Mouse (Mus musculus) stomach, embryonic 14.5 days (tissue): Measurements from ENCODE around the gene Aida. TPM values are rescaled to one million over a fixed set of nuclear protein-coding genes. Genes with fewer than 3 reads are reported as not detected.
"Not testable (repeated sequence)": the region's sequence is repeated elsewhere in the genome, so short reads cannot be mapped to it uniquely, and the experiment has no call there.

Experiments
- ATAC-seq: fragments of 200-750 bp; cut with Nextera tagmentation; 2 replicates; pipeline ENCODE4 v1.8.0; 2017; ENCODE audit warnings: low read depth, moderate TSS enrichment; ENCODE audit not compliant: insufficient number of reproducible peaks, insufficient read depth, low FRiP score
- H3K27ac ChIP-seq: fragments of 300-500 bp; sonication (generic); 2 replicates; pipeline ENCODE4 v1.5.1; 2014; ENCODE audit warnings: mild to moderate bottlenecking, low read length, moderate library complexity, mixed read lengths
- H3K27me3 ChIP-seq: fragments of 300-500 bp; sonication (generic); 2 replicates; pipeline ENCODE4 v1.6.1; 2014; ENCODE audit warnings: low read length, control low read depth, mixed read lengths; ENCODE audit not compliant: control insufficient read depth, insufficient read depth
- H3K36me3 ChIP-seq: fragments of 300-500 bp; sonication (generic); 2 replicates; pipeline ENCODE4 v1.6.1; 2014; ENCODE audit warnings: mild to moderate bottlenecking, control low read depth, low read length, moderate library complexity, mixed read lengths; ENCODE audit not compliant: control insufficient read depth, insufficient read depth
- H3K4me1 ChIP-seq: fragments of 300-500 bp; sonication (generic); 2 replicates; pipeline ENCODE4 v1.6.1; 2014; ENCODE audit warnings: low read length, control low read depth, mixed read lengths; ENCODE audit not compliant: control insufficient read depth, insufficient read depth
- H3K4me2 ChIP-seq: fragments of 300-500 bp; sonication (generic); replicated peaks from 2 replicates; pipeline ENCODE4 v1.6.1; 2014; ENCODE audit warnings: low read depth, low read length, control low read depth
- H3K4me3 ChIP-seq: fragments of 300-500 bp; sonication (generic); 2 replicates; pipeline ENCODE4 v1.5.1; 2014; ENCODE audit warnings: low read depth, low read length, control low read depth
- H3K9ac ChIP-seq: fragments of 300-500 bp; sonication (generic); replicated peaks from 2 replicates; pipeline ENCODE4 v1.6.1; 2014; ENCODE audit warnings: low read depth, mild to moderate bottlenecking, control low read depth, low read length, moderate library complexity, mixed read lengths
- H3K9me3 ChIP-seq: fragments of 300-500 bp; sonication (generic); 2 replicates; pipeline ENCODE4 v1.6.1; 2016; ENCODE audit warnings: low read depth, low read length, control low read depth; ENCODE audit not compliant: control insufficient read depth
- WGBS: fragments of 180-500 bp; shearing (Covaris S2); extraction: QIAGEN DNeasy Blood & Tissue Kit; methylation state at CpG from one replicate; pipeline ENCODE4 v1.1.7; 2014; 5-methylcytosine and 5-hydroxymethylcytosine counted together
- polyA plus RNA-seq: library from polyadenylated mRNA; unstranded; fragments of >200 nt; fragmentation: Nextera tagmentation; extraction: Ambion mirVana; gene quantifications from 2 replicates; pipeline ENCODE4 v1.2.1, GENCODE M21; 2014

The Aida gene
- polyA plus RNA-seq, 1 experiment from 2014 or later = 28.3 TPM

DNA sequence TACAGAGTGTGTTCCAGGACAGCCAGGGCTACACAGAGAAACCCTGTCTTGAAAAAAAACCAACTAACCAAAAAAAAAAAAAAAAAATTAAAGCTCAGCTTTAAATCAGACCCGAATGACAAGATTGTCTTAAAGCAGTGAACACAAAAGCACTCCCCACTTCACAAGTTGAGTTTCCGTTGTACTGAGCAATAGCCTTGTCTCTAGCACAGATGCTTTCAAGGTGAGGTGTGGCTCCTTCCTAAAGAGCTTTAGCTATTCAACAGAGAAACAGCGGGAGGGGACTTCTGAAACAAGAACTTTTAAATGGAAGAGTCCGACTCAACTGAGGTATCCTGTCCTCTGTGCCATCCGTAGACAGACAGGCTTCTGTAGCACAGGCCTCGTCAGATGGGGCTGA lies 28.0 kb downstream of the Aida start:
- no peak overlapping the region for H3K4me2 ChIP-seq
- H3K4me1 ChIP-seq = no peaks in the 10 kb centered on the region
- 94% methylated on average over 6 of the region's 6 CpGs for WGBS
- H3K36me3 ChIP-seq = peaks cover 58% of the 10 kb centered on the region
- no peaks in the 10 kb centered on the region for H3K27me3 ChIP-seq
- H3K4me3 ChIP-seq = no peak overlapping the region
- no peak for ATAC-seq
- no peak overlapping the region for H3K9ac ChIP-seq
- no peaks in the 10 kb centered on the region for H3K9me3 ChIP-seq
- no peak overlapping the region for H3K27ac ChIP-seq

DNA sequence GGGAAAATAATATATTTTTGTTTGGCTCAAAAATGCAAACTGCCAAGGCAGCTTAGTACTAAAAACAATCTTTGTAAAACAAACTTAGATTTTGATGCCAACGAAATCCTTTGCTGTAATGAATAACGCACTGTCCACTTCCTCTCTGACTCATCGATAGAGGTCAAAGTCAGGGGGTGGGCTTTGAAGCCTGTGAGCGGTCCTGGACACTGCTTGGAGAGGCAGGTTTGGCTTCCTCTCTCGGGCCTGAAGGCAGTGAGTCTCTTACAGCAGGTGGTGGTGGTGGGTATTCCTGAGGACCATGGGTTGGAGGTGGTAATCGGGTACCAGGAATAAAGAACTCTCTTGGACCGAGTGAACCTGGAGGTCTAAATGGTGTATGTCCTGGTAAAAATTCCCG lies 30.8 kb downstream of the Aida start:
- no peaks in the 10 kb centered on the region for H3K27me3 ChIP-seq
- no peak overlapping the region for H3K9ac ChIP-seq
- H3K9me3 ChIP-seq = no peaks in the 10 kb centered on the region
- no peak overlapping the region for H3K27ac ChIP-seq
- H3K36me3 ChIP-seq = peaks cover 66% of the 10 kb centered on the region
- no peak overlapping the region for H3K4me3 ChIP-seq
- ATAC-seq = no peak
- no peaks in the 10 kb centered on the region for H3K4me1 ChIP-seq
- WGBS = 92% methylated on average over 8 of the region's 8 CpGs
- H3K4me2 ChIP-seq = no peak overlapping the region

- H3K4me1 ChIP-seq = not testable (repeated sequence)
- 91% methylated on average over 1 of the region's 1 CpGs for WGBS
Measured at GRCm38 (mm10) chr1:183342902-183343301, 46.5 kb downstream of the Aida start.

DNA sequence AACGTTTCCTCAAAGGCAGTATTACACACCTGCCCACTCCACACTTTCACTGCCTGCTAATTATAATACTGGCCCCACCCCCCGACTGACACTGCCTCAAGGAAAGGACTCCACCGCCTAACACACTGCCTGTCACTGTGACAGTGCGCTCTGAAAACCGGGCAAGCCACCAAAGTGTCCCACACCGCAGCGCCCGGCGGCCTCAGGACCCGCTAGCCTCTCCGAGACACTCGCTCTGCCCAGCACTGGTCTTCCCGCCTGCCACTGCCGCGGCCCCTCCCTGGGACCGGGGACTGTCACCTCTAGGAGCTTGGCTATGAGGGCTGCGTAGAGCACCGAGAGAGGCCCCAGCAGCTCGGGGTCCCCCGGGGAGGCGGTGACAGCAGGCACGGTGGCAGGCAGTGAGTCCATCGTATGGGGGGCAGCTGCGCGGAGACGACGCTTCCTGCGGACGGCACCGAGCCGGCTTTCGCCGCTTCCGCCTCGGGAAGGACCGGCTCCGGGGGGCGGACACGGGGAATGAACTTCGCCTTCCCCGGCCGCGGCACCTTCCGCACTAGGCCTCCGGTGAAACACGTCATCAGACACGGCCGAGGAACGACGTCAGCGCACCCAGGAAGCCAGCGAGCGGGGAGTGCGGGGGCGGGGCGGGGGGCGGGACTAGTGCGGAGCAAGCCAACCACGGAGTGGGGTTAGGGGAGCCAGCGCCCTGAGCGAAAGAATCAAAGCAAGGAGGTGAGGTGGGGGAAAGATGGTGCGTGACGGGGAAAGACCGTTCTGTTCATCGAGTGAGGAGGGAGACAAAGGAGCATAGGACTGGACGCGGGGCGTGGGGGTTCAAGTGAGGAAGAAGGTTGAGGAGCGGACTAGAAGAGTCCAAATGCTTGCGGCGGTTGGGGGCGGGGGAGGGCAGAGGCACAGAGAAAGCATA lies 48.8 kb downstream of the Aida start:
- Histone ChIP-seq H3K27me3 (no peaks in the 10 kb centered on the region), H3K4me1 (peaks cover 10% of the 10 kb centered on the region; the same call in 1 of the 2 replicates), H3K36me3 (peaks cover 16% of the 10 kb centered on the region), H3K9ac (peak overlapping the region; percentile 67), H3K27ac (peak overlapping the region; percentile 77), H3K9me3 (no peaks in the 10 kb centered on the region), H3K4me2 (peak overlapping the region; percentile 91), H3K4me3 (peak overlapping the region; percentile 63)
- ATAC-seq = peak; percentile 95
- WGBS = under 1% methylated on average over 72 of the region's 72 CpGs

More at GRCm38 (mm10) chr1:183342902-183343301, 46.5 kb downstream of the Aida start:
- peaks cover 26% of the 10 kb centered on the region for H3K36me3 ChIP-seq
- not testable (repeated sequence) for H3K27ac ChIP-seq, H3K4me3 ChIP-seq, H3K9ac ChIP-seq, H3K4me2 ChIP-seq, ATAC-seq, H3K27me3 ChIP-seq, H3K9me3 ChIP-seq

DNA sequence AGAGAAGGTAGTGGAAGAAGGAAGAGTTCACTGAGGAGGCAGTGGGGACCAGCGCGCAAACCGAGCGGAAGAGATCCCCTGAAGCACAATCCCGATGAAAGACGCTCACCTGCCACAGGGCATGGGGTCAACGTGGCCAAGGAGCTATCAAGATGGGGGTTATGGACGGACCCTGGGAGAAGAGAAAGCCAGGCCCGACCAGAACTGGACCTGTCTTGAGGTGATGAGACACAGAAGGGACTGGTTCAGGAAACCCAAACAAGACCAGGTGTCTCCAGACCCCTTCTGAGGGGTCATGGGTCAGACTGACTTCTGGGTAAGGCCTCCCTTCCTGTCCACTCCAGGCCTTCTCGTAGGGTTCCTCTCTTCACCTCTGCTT lies 49.4 kb downstream of the Aida start:
- Histone ChIP-seq H3K36me3 (peaks cover 19% of the 10 kb centered on the region), H3K27me3 (no peaks in the 10 kb centered on the region), H3K4me2 (peak overlapping the region; percentile 91), H3K4me1 (peaks cover 10% of the 10 kb centered on the region; the same call in 1 of the 2 replicates), H3K4me3 (peak overlapping the region; percentile 63), H3K27ac (peak overlapping the region; percentile 17; the same call in 1 of the 2 replicates), H3K9me3 (no peaks in the 10 kb centered on the region), H3K9ac (peak overlapping the region; percentile 67)
- WGBS = 4% methylated on average over 10 of the region's 10 CpGs
- ATAC-seq = no peak; the same call in none of the 2 replicates

- Histone ChIP-seq H3K4me2 (no peak overlapping the region), H3K9me3 (no peaks in the 10 kb centered on the region), H3K4me3 (no peak overlapping the region), H3K36me3 (peaks cover 32% of the 10 kb centered on the region), H3K4me1 (peaks cover 10% of the 10 kb centered on the region; the same call in 1 of the 2 replicates), H3K9ac (no peak overlapping the region), H3K27ac (no peak overlapping the region), H3K27me3 (no peaks in the 10 kb centered on the region)
- 26% methylated on average over 6 of the region's 6 CpGs for WGBS
- no peak for ATAC-seq
Measured at GRCm38 (mm10) chr1:183349840-183350239, 53.5 kb downstream of the Aida start.

DNA sequence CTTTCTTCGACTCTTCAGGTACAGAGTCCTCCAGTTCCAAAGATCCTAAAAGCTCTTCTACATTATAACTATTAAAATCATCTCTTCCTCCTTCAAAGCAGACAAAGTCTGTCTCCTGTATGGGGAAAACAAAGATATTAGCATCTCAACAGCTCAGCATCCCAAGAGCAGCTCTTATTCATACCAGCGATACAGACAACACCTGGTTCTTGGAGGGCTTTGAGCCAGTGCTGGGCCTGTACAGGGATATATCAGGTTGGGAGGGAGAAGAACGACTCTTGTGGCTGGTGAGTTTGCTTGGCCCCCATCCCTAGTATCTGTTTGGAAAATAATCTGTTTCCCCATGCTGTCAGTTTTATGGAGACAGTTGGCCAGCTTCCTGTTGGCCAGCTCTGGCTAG lies 62.5 kb downstream of the Aida start:
- Histone ChIP-seq H3K27ac (no peak overlapping the region), H3K4me3 (no peak overlapping the region), H3K9ac (no peak overlapping the region), H3K4me1 (no peaks in the 10 kb centered on the region), H3K9me3 (no peaks in the 10 kb centered on the region), H3K27me3 (no peaks in the 10 kb centered on the region), H3K36me3 (peaks cover 61% of the 10 kb centered on the region), H3K4me2 (no peak overlapping the region)
- 89% methylated on average over 3 of the region's 3 CpGs for WGBS
- ATAC-seq = no peak

DNA sequence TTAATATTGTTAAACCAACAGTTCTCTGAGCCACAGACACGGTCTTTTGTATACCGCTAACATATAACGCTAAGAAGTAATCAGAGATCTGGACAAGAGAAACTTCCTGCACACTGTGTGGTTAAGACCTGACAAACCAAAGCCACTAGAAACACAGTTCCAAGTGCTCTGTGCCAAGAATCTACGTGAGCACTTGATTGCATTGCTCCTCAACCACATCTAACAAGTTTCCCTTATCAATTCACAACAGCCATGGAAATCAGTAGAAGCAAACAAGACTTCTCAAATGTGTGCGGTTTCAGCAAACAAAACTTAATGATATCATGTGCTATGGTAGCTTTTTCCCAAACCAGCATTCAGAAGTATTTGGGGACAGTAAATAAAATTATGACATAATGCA lies 65.9 kb downstream of the Aida start:
- peaks cover under 1% of the 10 kb centered on the region; the same call in 1 of the 2 replicates for H3K4me1 ChIP-seq
- no peak overlapping the region for H3K27ac ChIP-seq
- H3K27me3 ChIP-seq = no peaks in the 10 kb centered on the region
- no peak overlapping the region for H3K4me2 ChIP-seq
- H3K36me3 ChIP-seq = peaks cover 50% of the 10 kb centered on the region
- no peak for ATAC-seq
- no peaks in the 10 kb centered on the region for H3K9me3 ChIP-seq
- no peak overlapping the region for H3K9ac ChIP-seq
- WGBS = 79% methylated on average over 5 of the region's 5 CpGs
- H3K4me3 ChIP-seq = no peak overlapping the region
